In genomic region chr19:53345766-53346165, GRCm38 (mm10) we compare ENCODE assay signal across 23 mouse cellular contexts. TPM values are rescaled to one million over a fixed set of nuclear protein-coding genes. Genes with fewer than 3 reads are reported as not detected.
"Had no signal": no experiment of that assay in that cellular context is flagged by ENCODE, and none has a peak within 500 bp of the region (broad histone marks: within the 10 kb centered on the region; RNA-seq: fewer than 3 reads in every experiment).

No protein-coding gene starts in this region.

- H3K27me3 ChIP-seq: limb, embryonic 12.5 days; limb, embryonic 15.5 days; midbrain, embryonic 12.5 days; midbrain, embryonic 15.5 days; neural tube, embryonic 13.5 days had no signal

- H3K9ac ChIP-seq: limb, embryonic 12.5 days; limb, embryonic 15.5 days; liver, embryonic 14.5 days; liver, postnatal 0 days; lung, embryonic 14.5 days; midbrain, embryonic 12.5 days; midbrain, embryonic 15.5 days; neural tube, embryonic 13.5 days had no signal

- H3K27ac ChIP-seq: limb, embryonic 12.5 days; limb, embryonic 15.5 days; liver, embryonic 14.5 days; macrophage; midbrain, embryonic 15.5 days; stomach, postnatal 0 days had no signal

- ATAC-seq: liver, postnatal 0 days; lung, postnatal 0 days; midbrain, embryonic 15.5 days had no signal

- H3K4me3 ChIP-seq: limb, embryonic 12.5 days; limb, embryonic 15.5 days; midbrain, embryonic 12.5 days; midbrain, embryonic 15.5 days; neural tube, embryonic 13.5 days had no signal

- H3K9me3 ChIP-seq: limb, embryonic 12.5 days; limb, embryonic 15.5 days; midbrain, embryonic 12.5 days; midbrain, embryonic 15.5 days; neural tube, embryonic 13.5 days had no signal

- H3K4me2 ChIP-seq: limb, embryonic 12.5 days; limb, embryonic 15.5 days; liver, embryonic 11.5 days; lung, embryonic 14.5 days; midbrain, embryonic 12.5 days; midbrain, embryonic 15.5 days; neural tube, embryonic 13.5 days had no signal

- H3K36me3 ChIP-seq: limb, embryonic 15.5 days; midbrain, embryonic 15.5 days had no signal

- DNase-seq: kidney, postnatal 10 days; left cerebral cortex, postnatal 4 days; liver, postnatal 0 days; lung, embryonic 14.5 days; thymus, adult 2 months; thymus, postnatal 14 days; thymus, postnatal 4 days had no signal

RNA-seq across cellular contexts. Expression of gene Gm10197, which starts 25.8 kb away (rescaled TPM):
- total RNA-seq: layer of hippocampus, adult 8-10 months; layer of hippocampus, postnatal 10 days; left cerebral cortex, adult 8-10 months; left cerebral cortex, postnatal 14 days; left cerebral cortex, postnatal 4 days; megakaryocyte, adult 5-6 weeks had no signal
- polyA plus RNA-seq: limb, embryonic 12.5 days; limb, embryonic 15.5 days; liver, embryonic 11.5 days; liver, embryonic 14.5 days; liver, postnatal 0 days; lung, postnatal 0 days; macrophage; midbrain, embryonic 12.5 days; midbrain, embryonic 15.5 days; neural tube, embryonic 13.5 days; stomach, embryonic 14.5 days; stomach, postnatal 0 days; thymus, adult 2 months had no signal
